Mouse (Mus musculus): ENCODE results near the gene Vwa8.

Vwa8 gene

DNA sequence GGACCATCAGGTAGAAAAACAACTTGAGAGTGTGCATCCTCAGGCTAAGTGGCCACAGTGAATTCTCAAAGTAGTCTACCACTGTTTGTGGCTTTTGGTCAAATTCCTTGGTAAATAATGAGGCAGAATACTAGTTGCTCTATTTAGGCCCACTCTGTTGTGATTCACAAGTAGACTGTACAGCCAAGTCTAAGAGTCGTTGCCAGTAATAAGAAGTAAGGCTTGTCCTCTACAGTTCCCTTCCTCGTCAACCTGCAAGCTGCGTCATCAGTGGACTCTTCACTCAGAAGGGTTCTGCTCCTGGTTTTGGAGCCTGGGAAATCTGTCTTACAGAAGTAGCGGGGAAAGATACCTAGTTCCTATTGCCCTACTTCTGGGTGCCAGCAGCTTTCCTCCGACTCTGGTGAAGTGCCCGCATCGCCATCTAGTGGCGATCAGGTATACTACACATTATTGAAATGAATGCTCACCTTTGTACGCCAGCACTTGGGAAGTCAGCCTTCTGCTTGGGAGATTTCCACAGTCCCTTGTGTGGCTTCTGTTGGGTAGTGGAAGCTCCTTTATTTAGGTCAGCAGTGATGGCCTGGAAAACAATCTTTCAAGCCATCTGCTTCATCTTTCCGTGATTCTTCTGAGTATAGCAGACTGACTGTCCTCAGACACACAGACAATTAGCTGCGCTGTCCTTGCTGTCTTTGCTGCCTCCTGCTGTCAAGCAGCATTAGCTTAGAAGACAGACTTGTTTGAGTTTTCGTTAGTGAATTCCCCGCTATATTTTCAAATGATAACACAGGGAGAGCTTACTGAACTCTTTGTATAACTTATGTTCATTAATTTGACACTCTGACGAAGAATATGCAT lies 258.0 kb downstream of the Vwa8 start:
- DNase-seq: peak; percentile 68

GRCm38 (mm10) chr14:79109375-79109774 lies 260.5 kb downstream of the Vwa8 start:
- no peak for DNase-seq

- DNase-seq: no peak
Observed at GRCm38 (mm10) chr14:79110012-79110411, 261.2 kb downstream of the Vwa8 start.

DNA sequence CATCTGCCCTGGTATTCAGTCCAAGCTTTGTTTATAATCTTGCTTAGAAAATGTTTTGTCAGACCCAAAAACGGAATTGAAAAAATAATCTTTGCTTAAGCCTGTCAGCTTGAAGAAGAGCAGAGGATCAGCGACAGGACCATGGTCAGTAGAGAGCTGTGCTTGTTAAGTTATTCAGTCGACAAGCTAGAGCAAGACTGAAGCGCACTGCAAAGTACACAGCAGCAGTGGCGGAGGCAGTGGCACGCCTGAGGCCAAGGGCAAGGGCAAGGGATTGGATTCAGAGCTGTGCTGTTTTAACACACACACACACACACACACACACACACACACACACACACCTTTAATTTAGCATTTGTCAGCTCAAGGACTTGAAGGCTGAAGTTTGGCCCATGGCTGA lies 263.2 kb downstream of the Vwa8 start:
- DNase-seq: no peak

GRCm38 (mm10) chr14:79114526-79115383 lies 265.9 kb downstream of the Vwa8 start:
- no peak for DNase-seq

DNA sequence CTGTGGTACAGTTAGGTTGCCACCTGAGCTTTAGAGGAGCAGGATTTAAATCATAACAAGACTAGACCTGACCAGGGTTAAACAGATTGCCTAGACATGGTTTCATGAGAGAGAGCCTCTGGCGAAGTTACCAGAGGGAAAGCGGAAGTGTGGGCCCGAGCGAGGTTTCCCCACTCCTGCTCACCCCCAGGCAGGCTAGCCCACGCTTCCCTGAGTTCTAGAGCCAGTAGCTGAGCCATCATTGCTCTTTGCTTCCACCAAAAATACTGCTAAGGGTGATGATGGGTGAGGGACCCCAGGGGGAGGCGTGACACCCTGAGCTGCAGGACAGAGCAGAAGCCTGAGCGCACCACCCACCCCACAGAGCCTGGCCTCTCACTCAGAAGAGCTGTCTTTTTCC lies 269.6 kb downstream of the Vwa8 start:
- no peak for DNase-seq

- no peak for DNase-seq
Observed at GRCm38 (mm10) chr14:79119354-79119753, 270.5 kb downstream of the Vwa8 start.

DNA sequence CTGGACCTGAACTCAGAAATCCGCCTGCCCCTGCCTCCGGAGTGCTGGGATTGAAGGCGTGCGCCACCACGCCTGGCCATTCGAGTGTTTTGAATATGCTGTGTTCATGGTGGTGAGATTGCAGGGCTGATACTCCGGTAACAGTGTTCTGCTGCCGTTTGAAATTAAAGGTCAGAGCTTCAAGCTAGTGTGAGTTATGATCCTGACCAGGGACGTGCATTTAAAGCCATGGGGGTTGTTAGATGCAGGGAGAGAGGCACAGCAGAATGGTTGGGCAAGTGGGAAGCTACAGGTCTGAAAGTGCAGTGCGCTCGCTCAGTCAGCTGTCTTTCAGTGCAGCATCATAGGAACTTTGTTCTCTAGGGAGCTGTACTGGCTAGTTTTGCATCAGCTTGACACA lies 271.8 kb downstream of the Vwa8 start:
- no peak for DNase-seq

DNA sequence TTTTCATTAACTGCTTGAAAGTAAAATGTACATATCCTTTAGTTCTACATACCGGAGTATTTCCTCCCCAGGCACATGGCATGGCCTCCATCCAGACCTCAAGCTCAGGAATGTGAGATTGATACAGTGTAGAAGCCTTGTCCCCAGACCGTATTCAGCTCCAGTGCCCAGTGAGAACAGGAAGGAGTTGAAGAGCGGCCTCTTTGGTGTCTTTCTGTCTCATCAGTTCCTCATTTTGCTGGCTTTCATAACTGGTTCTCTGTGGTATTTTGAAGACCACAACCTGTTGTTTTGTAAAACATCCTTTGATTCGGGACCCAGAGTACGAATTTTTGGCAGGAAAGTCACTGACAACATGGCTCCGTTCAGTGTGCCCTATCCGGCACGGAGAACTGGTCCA lies 274.6 kb downstream of the Vwa8 start:
- DNase-seq: no peak

DNA sequence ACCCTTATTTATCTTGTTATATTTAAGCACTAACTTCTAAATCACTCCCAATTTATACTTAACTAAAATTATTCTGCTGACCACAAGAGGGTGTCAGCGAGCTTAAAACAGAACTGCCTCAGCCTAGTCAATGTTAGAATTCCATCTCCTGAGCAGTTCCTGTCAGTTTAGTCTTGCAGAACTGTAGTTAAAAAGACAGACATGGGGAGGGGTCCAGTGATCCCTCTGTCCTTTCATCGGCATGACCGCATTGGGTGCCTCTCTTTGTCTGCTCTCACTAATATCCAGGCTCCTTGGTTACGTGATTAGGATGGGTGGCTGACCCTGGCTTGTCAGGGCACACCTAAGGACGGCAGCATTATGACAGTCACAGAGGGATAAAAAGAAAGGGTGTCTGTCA lies 275.8 kb downstream of the Vwa8 start:
- peak; percentile 71 for DNase-seq

- DNase-seq: peak; percentile 37
Observed at GRCm38 (mm10) chr14:79126176-79126575, 277.3 kb downstream of the Vwa8 start.

DNA sequence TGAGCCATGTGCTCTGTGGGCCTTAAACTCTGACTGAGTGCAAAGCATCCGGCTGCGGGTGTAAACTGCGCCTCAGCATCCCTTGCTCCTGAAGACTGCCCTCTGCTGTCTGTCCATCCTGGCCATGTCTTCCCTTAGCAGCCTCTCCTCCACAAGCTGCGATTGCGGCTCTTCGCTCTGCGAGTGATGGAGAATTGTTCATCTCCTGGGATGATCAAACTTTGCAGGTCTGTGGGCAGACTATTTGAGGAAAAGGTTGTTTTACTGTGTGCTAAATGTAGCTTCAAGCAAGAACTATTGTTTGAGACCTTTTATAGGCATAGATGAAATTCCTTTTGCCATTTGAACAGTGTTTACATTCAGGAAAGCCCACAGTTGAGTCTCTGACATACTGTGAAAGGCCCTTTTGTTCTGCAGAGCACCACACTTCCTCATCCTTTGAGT lies 286.1 kb downstream of the Vwa8 start:
- no peak for DNase-seq

DNA sequence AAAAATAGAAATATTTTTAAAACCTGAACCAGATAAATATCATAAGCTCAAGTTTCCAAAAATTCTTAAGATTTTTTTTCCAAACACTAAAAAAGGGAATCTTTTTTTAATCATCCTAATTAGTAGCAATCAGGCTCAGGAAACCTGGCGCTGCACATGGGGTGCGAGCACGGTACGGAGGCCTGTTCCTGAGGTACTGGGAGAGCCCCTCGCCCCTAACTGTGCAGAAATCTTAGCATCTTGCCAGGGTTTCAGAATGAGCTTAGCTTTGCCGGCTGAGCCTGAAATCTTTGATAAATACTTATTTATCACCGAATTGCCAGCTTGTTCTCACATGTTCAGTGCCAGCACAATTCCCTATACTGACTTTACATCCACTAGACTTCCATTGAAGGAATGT lies 286.6 kb downstream of the Vwa8 start:
- DNase-seq: no peak

GRCm38 (mm10) chr14:79136585-79136984 lies 287.7 kb downstream of the Vwa8 start:
- no peak for DNase-seq

GRCm38 (mm10) chr14:79137100-79137499 lies 288.2 kb downstream of the Vwa8 start:
- no peak for DNase-seq

DNA sequence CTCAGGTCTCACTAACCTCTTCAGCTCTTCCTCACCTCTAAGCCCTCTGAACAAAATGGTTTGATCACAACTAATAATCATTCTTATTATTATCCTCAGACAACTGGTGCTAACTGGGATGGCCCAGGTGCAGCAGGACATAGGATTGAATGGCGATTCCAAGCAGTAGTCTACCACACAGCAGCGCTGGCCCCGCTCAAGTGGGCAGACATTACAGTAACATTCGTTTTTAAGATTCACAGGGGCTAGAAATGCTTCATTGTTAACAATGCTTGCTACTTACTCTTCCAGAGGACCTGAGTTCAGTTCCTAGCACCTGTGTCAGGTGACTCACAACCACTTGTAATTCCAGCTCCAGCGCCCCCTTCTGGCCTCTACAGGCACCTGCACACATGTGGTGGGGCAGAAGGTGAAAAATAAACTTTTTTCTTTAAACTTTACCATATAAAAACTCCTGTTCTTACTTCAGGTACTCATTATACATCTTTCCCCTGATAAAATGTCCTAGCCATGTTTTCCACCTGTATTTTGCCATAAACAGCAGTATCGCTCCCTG lies 290.3 kb downstream of the Vwa8 start:
- DNase-seq: no peak

DNA sequence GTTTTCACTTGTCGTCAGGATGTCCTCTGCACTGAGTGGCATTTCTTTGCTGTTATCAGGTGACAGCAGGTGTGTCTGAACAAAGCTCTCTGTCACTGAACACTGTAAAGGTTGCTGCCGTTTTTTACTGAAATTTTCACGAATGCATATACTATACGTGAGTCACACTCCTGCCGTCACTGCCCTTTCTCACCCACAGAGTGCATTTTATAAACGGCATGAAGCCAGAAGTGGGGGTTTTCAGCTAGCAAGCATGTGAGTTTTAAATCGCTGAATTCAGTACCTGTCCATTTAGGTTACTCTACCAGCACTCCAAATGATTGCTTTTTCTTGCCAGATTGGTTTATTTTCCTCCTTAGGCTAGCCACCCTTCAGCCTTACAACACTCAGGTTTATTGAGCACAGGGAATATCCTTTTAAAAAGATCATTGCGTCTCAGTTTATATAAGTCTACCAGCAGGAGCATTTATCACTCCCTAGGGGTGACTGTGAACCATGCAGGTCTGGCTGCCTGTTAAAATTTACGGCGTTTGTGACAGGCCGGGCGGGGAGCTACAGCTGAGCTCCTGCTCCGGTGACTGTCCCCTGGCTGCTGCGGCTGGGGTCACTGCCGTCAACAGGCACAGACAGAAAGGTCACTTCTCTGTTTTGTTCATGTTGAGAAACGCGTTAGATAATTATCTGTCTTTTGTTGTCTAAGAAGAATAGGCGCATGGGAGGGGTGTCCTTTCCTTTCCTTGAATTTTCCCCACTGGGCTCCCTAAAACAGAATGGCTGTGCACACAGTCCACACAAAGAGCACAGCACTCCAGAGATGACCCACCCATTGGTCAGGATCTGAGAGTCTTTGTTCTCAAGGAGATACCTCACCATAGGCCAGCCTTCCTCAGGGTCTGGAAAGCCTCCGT lies 291.3 kb downstream of the Vwa8 start:
- DNase-seq: no peak

GRCm38 (mm10) chr14:79140826-79141219 lies 292.0 kb downstream of the Vwa8 start:
- no peak for DNase-seq

- DNase-seq: no peak
Observed at GRCm38 (mm10) chr14:79142342-79142741, 293.5 kb downstream of the Vwa8 start.

GRCm38 (mm10) chr14:79143696-79144095 lies 294.8 kb downstream of the Vwa8 start:
- no peak for DNase-seq

DNA sequence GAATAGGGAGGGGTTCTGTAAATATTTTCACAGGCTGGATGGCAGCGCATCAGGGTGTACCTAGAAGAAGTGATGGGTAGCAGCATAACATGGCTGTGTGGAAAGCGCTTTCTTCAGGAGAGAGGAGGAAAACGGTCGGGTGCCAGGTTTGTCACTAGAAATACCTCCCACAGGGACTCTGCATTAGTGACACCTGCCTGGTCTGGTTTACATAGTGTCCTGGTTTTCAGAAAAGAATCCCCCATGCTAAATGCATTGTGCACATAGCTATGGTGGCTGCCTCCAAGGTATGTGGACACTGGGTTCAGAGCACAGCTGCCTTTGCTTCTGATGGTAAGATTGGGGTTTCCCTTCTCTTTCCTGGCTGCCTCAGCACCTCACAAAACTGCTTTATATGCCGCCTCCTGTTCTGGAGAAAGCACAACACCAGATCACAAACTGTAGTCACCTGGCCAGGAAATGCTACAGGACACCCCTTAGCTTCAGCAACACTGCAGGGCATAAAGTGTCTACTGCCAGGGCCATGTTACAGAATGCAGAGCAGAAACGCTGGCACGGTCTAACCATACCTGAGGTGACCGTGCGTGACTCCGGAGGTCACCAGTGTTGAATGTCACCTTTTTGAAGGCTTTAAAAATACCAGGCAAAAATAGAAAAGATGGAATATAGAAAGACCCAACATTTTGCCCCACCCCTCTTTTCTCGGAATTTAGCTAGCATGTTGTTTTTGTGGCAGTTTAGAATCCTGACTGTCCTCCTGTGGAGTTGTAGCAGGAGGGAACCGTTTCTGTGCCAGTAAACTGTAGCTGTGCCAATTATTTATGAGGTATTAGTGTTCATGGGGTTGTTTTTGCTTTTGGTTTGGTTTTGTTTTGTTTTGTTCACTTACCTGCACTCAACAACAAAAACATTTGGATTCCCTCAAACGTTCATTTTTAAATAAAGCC lies 295.7 kb downstream of the Vwa8 start:
- no peak for DNase-seq
